Mouse (Mus musculus) testis, adult 2 months (tissue): ENCODE results near the gene Rnf38.

Experiments used
- CTCF ChIP-seq: fragments of 200-500 bp; IDR thresholded peaks from 2 replicates; pipeline ENCODE4 v1.5.1; 2012; ENCODE audit warnings: low read depth, mild to moderate bottlenecking, inconsistent platforms, low read length, moderate library complexity; ENCODE audit not compliant: control insufficient read depth, insufficient read depth, insufficient replicate concordance
- POLR2A ChIP-seq: fragments of 200-500 bp; IDR thresholded peaks from 2 replicates; pipeline ENCODE4 v1.6.1; 2012; ENCODE audit warnings: low read depth, mild to moderate bottlenecking, inconsistent platforms, low read length, moderate library complexity; ENCODE audit not compliant: control insufficient read depth

DNA sequence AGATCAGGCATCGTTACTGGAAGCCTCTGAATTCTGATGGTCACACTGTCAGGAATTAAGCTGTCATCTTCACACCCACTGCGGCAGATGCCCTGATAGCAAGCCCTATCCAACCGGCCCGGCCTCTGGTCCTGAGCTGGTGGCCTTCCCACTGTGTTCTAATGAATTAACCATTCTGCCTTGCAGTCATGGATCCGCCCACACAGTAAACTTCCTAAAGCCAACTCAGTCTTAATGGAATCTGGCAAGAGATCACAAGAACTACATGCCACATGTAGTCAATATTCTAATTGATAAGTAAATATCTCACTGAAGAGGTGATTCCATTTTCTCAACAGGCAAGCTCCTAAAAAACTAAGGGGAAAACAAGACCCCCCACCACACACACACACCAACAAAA lies 60.9 kb downstream of the Rnf38 start:
- TF ChIP-seq POLR2A (no peak), CTCF (no peak)
